Mouse (Mus musculus) liver, postnatal 0 days (tissue): ENCODE results near the gene Grk1. TPM values are rescaled to one million over a fixed set of nuclear protein-coding genes. Genes with fewer than 3 reads are reported as not detected.

ENCODE experiments used
- ATAC-seq: fragments of 200-750 bp; cut with Nextera tagmentation; 2 replicates; pipeline ENCODE4 v1.8.0; 2017; ENCODE audit warnings: mild to moderate bottlenecking, moderate library complexity
- DNase-seq: peaks from one replicate; pipeline ENCODE4 v3.0.0-alpha.2; 2016
- H3K27ac ChIP-seq: fragments of 300-500 bp; sonication (generic); 2 replicates; pipeline ENCODE4 v1.5.1; 2014; ENCODE audit warnings: antibody characterized with exemption, moderate library complexity, mild to moderate bottlenecking, low read depth
- H3K27me3 ChIP-seq: fragments of 300-500 bp; sonication (generic); 2 replicates; pipeline ENCODE4 v1.6.1; 2014; ENCODE audit warnings: low read length, control low read depth, mixed read lengths; ENCODE audit not compliant: insufficient read depth
- H3K36me3 ChIP-seq: fragments of 300-500 bp; sonication (generic); replicated peaks from 2 replicates; pipeline ENCODE4 v1.6.1; 2014; ENCODE audit warnings: mild to moderate bottlenecking, control low read depth, low read length, moderate library complexity, mixed read lengths; ENCODE audit not compliant: insufficient read depth
- H3K4me1 ChIP-seq: fragments of 300-500 bp; sonication (generic); 2 replicates; pipeline ENCODE4 v1.6.1; 2014; ENCODE audit warnings: antibody characterized with exemption, mild to moderate bottlenecking, control low read depth; ENCODE audit not compliant: insufficient read depth
- H3K4me2 ChIP-seq: fragments of 300-500 bp; sonication (generic); 2 replicates; pipeline ENCODE4 v1.6.1; 2014; ENCODE audit warnings: low read depth, mild to moderate bottlenecking, low read length, moderate library complexity, mixed read lengths
- H3K4me3 ChIP-seq: fragments of 300-500 bp; sonication (generic); 2 replicates; pipeline ENCODE4 v1.5.1; 2014; ENCODE audit warnings: low read depth, low read length
- H3K9ac ChIP-seq: fragments of 300-500 bp; sonication (generic); replicated peaks from 2 replicates; pipeline ENCODE4 v1.6.1; 2014; ENCODE audit warnings: mild to moderate bottlenecking, moderate library complexity
- H3K9me3 ChIP-seq: fragments of 300-500 bp; sonication (generic); 2 replicates; pipeline ENCODE4 v1.6.1; 2016; ENCODE audit warnings: mild to moderate bottlenecking, control low read depth, low read length, mixed read lengths
- CTCF ChIP-seq: sonication (generic); IDR thresholded peaks from 2 replicates; pipeline ENCODE4 v1.5.1; 2016; ENCODE audit warnings: antibody characterized with exemption, low read depth
- EP300 ChIP-seq: IDR thresholded peaks from 2 replicates; pipeline ENCODE4 v1.6.1; 2016; ENCODE audit warnings: antibody characterized with exemption, low read depth, mild to moderate bottlenecking
- WGBS: fragments of 180-500 bp; shearing (Covaris S2); extraction: QIAGEN DNeasy Blood & Tissue Kit; methylation state at CpG from one replicate; pipeline ENCODE4 v1.1.7; 2014; ENCODE audit not compliant: insufficient replicate concordance; 5-methylcytosine and 5-hydroxymethylcytosine counted together
- polyA plus RNA-seq: library from polyadenylated mRNA; unstranded; fragments of >200 nt; fragmentation: Nextera tagmentation; extraction: Ambion mirVana; gene quantifications from 2 replicates; pipeline ENCODE4 v1.2.1, GENCODE M21; 2015

The Grk1 gene
- polyA plus RNA-seq, 1 experiment from 2014 or later = not detected

- no peak for TF ChIP-seq CTCF
- DNase-seq (no peak), ATAC-seq (no peak)
- Histone ChIP-seq H3K4me3 (no peak within 1 kb of the TSS), H3K27ac (no peak within 1 kb of the TSS), H3K36me3 (no peaks in the 10 kb centered on the region), H3K9ac (no peak within 1 kb of the TSS), H3K4me1 (no peaks in the 10 kb centered on the region), H3K9me3 (no peaks in the 10 kb centered on the region), H3K27me3 (peaks cover 16% of the 10 kb centered on the region), H3K4me2 (no peak within 1 kb of the TSS)
- 24% methylated on average over 10 of the region's 10 CpGs for WGBS
Observed at GRCm38 (mm10) chr8:13434889-13435288, 30.0 kb downstream of the Grk1 start, which contains the start of gene Tmem255b. Gene Tmem255b, plus strand, starts transcription at chr8:13435189.

- Histone ChIP-seq H3K4me1 (no peaks in the 10 kb centered on the region), H3K4me2 (no peak overlapping the region), H3K27me3 (peaks cover 16% of the 10 kb centered on the region), H3K27ac (no peak overlapping the region), H3K4me3 (no peak overlapping the region), H3K9ac (no peak overlapping the region), H3K9me3 (no peaks in the 10 kb centered on the region), H3K36me3 (no peaks in the 10 kb centered on the region)
- TF ChIP-seq CTCF (no peak), EP300 (no peak)
- DNase-seq (no peak), ATAC-seq (no peak)
- WGBS = 10% methylated on average over 8 of the region's 8 CpGs
Observed at GRCm38 (mm10) chr8:13436052-13436451, 31.2 kb downstream of the Grk1 start.

- DNase-seq = no peak
- 61% methylated on average over 2 of the region's 2 CpGs for WGBS
- no peak for ATAC-seq
- Histone ChIP-seq H3K4me3 (no peak overlapping the region), H3K4me2 (no peak overlapping the region), H3K9me3 (no peaks in the 10 kb centered on the region), H3K36me3 (no peaks in the 10 kb centered on the region), H3K9ac (no peak overlapping the region), H3K4me1 (no peaks in the 10 kb centered on the region), H3K27ac (no peak overlapping the region), H3K27me3 (peaks cover 16% of the 10 kb centered on the region)
- TF ChIP-seq EP300 = no peak
- no peak for TF ChIP-seq CTCF
Observed at GRCm38 (mm10) chr8:13437531-13437930, 32.6 kb downstream of the Grk1 start.

GRCm38 (mm10) chr8:13442152-13442551 lies 37.3 kb downstream of the Grk1 start:
- WGBS = 84% methylated on average over 2 of the region's 2 CpGs
- no peaks in the 10 kb centered on the region for H3K27me3 ChIP-seq

GRCm38 (mm10) chr8:13446456-13446855 lies 41.6 kb downstream of the Grk1 start:
- TF ChIP-seq EP300 (no peak), CTCF (no peak)
- no peak overlapping the region for H3K27ac ChIP-seq
- 75% methylated on average over 6 of the region's 6 CpGs for WGBS
- DNase-seq (no peak), ATAC-seq (no peak)
- no peak overlapping the region for H3K9ac ChIP-seq
- H3K4me1 ChIP-seq = no peaks in the 10 kb centered on the region
- no peak overlapping the region for H3K4me2 ChIP-seq
- no peaks in the 10 kb centered on the region for H3K27me3 ChIP-seq
- H3K9me3 ChIP-seq = no peaks in the 10 kb centered on the region
- no peak overlapping the region for H3K4me3 ChIP-seq
- no peaks in the 10 kb centered on the region for H3K36me3 ChIP-seq

More at GRCm38 (mm10) chr8:13442152-13442551, 37.3 kb downstream of the Grk1 start:
- Histone ChIP-seq H3K36me3 (no peaks in the 10 kb centered on the region), H3K4me3 (no peak overlapping the region), H3K9ac (no peak overlapping the region), H3K4me1 (no peaks in the 10 kb centered on the region), H3K27ac (no peak overlapping the region), H3K9me3 (no peaks in the 10 kb centered on the region), H3K4me2 (no peak overlapping the region)
- DNase-seq (no peak), ATAC-seq (no peak)
- TF ChIP-seq CTCF = no peak
- no peak for TF ChIP-seq EP300

GRCm38 (mm10) chr8:13448145-13448544 lies 43.3 kb downstream of the Grk1 start:
- Histone ChIP-seq H3K9me3 (no peaks in the 10 kb centered on the region), H3K4me2 (no peak overlapping the region), H3K4me3 (no peak overlapping the region), H3K9ac (no peak overlapping the region), H3K27ac (no peak overlapping the region), H3K4me1 (no peaks in the 10 kb centered on the region), H3K36me3 (no peaks in the 10 kb centered on the region), H3K27me3 (no peaks in the 10 kb centered on the region)
- peak; percentile 43 for DNase-seq
- no peak for TF ChIP-seq EP300
- no peak for TF ChIP-seq CTCF
- ATAC-seq = no peak
- WGBS = 51% methylated on average over 4 of the region's 4 CpGs
